Mouse (Mus musculus) granulocyte monocyte progenitor cell, adult 5-6 weeks (primary cell): ENCODE measurements around the gene Slc25a45. TPM values are rescaled to one million over a fixed set of nuclear protein-coding genes. Genes with fewer than 3 reads are reported as not detected.
A peak's percentile ranks its signal among the peaks of the same experiment; 100 is the strongest.

Experiments
- ATAC-seq: replicated peaks from 2 replicates; pipeline ENCODE4 v1.8.0; 2016; ENCODE audit warnings: mild to moderate bottlenecking, moderate TSS enrichment, inconsistent platforms; ENCODE audit not compliant: poor library complexity, severe bottlenecking
- total RNA-seq, 2 experiments: library from RNA; stranded (forward) in 1 of 2; stranded (reverse) in 1 of 2; fragments of 200-712, 200-1000 nt in 1 of 2; fragments of >200 nt in 1 of 2; fragmentation: Nextera tagmentation in 1 of 2; gene quantifications; 2 replicates each; pipeline ENCODE4 v1.2.3; 2014 to 2017

Gene Slc25a45
- total RNA-seq (2014; fragmentation: Nextera tagmentation), result 38.2 and 44.5 TPM in 2 replicates
- 35.5 and 35.6 TPM in 2 replicates for total RNA-seq (2017)

DNA sequence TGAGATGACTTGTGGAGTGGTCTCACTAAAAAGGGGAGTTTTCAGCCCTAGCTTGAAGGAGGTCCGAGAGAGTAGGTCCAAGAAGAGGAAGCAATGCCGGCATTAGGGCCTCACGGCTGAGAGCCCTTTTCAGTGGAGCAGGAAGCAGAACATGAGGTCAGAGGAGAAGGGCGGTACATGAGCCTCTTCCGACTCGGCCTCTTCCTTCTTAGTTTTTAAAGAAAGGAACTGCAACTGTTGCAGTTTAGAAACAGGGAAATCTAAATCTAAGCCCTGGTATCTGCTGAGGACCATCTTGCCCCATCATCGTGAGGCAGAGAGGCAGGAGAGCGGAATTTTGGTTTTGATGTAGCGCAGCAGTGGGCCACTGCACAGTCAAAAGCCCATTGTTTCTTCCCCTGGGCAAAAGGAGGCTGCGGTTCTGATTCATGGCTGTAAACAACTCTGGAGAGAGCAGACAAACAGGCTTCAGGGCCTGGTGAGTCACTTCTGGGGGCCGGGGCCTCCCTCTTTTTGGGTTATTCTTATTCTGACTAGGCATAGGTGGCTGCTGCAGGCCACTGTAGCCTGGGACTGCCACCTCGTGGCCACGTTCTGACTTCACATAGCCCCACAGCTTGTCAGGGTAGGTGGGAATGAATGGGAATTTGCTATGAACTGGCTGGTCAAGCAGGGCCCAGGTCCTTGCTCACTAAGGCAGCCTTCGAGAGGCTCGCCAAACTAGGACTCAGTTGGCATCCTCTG lies at the start of gene Slc25a45:
Gene Slc25a45, plus strand, starts transcription at position 191 of the 744 bp plus-strand sequence.
- ATAC-seq, result peak; percentile 60

- no peak for ATAC-seq
These were observed 49.5 kb upstream of the Slc25a45 start for GRCm38 (mm10) chr19:5828155-5828554.

DNA sequence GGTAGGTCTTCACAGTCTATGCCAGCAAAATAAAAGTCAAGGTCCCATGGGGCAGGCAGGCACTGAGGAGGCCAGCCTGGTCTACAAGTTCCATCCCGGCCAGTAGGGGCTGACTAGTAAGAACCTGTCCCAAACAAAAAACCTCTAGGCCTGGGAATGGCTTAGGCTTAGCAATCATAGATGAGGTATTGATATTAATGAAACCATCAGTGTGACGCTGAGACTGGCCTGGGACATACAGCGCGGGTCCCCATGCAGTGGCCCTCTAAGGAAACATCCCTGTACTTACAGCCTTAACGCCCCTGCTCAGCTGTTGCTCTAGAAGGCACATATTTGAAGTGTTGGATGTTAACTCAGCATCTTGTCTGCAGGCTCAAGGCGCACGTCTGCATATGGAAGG lies 48.7 kb upstream of the Slc25a45 start:
- ATAC-seq, result no peak

DNA sequence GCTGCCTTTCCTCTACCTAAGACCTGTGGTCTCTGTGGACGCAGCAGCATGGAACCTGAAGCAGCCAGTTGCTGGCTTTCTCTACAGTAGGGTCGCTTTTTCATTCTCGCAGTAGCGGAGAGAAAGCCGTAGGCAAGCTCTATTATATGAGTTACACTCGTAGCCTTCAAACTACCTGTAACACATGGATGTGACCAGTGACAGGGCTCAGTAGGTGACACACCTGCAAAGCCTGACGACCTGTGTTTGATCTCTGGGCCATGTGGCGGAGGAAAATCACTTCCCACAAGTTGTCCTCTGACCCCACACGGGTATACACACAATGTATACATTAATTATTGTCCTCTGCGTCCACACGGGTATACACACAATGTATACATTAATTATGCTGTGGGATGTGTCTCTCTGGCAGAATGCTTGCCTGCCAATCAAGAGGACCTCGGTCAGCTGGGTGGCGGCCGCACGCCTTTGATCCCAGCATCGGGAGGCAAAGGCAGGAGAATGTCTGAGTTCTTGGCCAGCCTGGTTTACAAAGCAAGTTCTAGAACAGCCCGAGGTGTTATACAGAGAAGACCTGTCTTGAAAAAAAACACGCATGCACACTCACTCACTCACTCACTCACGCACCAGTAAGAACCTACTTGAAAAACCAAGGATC lies 47.5 kb upstream of the Slc25a45 start:
- no peak for ATAC-seq

- no peak for ATAC-seq
These were observed 46.8 kb upstream of the Slc25a45 start for GRCm38 (mm10) chr19:5830776-5831175.

- ATAC-seq, result no peak
These were observed 46.2 kb upstream of the Slc25a45 start for GRCm38 (mm10) chr19:5831224-5831957.

DNA sequence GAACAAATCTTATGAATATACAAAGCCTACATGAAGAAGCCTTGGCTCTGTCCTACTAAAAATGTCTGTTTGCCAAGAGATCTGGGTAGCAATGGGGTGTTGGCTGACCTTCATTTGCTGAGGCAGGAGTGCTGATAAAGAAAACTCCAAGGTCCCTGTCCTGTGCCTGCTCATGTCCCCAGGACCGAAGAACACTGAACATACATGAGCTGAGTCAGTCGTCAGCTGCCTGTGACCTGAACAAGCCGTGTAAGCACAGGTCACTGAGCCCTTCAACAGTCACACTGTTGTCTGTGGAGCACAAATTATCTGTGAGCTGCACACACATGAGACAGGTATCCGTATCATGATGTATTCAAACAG lies 45.7 kb upstream of the Slc25a45 start:
- no peak for ATAC-seq

DNA sequence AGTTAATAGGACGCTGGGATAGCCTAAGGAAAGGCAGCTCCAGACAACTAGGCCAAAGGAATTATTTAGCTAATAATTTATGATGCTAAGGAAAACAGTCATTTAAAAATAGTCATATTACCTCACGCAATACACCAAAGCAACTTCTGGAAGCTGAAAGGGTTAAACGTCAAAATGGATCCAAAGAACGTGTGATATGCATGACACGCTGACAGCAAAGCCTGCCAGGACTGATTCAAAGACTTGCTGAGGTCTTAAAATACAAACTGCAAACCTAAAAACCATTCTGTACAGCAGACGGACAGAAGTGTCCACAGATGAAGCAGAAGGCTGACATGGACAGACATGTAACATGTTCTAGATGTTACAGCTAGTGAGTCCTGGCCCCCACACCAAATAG lies 45.3 kb upstream of the Slc25a45 start:
- no peak for ATAC-seq

GRCm38 (mm10) chr19:5833287-5834100 lies 44.1 kb upstream of the Slc25a45 start:
- ATAC-seq, result no peak

DNA sequence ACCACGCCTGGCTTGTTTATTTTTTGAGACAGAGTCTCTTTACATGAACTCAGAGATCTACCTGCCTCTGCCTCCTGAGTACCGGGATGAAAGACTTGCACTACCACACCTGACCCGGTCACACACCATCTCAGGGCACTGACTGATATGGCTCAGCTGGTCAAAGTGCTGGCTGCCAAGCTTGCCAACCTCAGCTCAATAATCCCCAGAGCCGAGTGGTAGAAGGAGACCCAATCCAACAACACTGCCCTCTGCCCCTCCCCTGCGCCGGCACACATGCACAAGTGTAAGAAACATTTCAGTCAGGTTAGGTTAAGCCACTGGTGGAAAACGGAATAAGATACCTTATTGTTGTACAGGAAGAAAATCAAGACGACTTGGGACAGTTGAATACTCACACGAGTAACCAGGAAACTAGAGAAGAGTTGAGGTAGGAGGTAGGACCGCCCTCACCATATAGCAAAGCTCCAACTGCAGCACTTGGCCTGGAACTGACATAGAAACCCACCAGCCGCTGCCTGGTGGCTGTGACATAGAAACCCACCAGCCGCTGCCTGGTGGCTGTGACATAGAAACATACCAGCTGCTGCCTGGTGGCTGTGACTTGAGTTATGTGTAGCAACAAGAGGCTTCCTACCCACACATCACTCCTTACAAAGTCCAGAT lies 43.2 kb upstream of the Slc25a45 start:
- ATAC-seq, result no peak

DNA sequence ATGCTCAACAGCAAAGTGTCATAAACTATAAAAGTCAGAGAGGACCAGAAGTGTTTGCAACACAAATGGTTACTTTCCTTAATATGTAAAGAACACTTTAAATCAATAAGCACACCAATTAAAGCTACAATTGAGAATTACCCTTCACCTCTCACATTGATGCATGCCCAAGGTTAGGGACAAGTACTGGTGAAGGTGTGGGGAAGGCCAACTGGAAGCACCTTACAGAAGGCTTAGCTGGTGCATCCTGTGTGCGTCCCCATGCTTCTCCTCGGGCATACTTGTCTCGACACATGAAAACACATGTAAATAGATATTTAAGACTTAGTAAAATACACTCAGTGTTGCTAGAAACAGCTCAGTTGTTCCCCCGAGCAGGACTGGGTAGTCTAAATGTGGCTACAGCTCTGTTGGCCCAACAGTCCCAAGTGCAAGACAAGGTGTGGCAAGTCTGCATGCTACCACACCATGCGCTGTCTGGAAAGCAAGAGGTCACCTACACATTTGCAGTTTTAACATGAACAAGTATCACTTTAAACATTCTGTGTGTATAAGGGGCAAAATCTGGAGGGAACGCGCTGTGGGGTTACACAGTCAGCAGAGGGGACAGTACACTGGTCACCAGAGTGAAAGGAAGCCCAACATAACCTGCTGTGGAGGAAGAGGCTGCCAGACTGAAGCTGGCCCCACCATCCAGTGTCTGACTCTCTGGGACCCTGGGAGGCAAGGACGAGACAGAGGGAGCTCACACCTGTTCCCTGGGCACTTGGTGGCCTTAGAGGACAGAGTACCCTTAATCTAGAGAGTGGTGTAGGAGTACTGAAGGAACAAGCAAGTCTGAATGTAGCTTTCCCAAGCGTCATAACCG lies 42.3 kb upstream of the Slc25a45 start:
- ATAC-seq, result no peak

DNA sequence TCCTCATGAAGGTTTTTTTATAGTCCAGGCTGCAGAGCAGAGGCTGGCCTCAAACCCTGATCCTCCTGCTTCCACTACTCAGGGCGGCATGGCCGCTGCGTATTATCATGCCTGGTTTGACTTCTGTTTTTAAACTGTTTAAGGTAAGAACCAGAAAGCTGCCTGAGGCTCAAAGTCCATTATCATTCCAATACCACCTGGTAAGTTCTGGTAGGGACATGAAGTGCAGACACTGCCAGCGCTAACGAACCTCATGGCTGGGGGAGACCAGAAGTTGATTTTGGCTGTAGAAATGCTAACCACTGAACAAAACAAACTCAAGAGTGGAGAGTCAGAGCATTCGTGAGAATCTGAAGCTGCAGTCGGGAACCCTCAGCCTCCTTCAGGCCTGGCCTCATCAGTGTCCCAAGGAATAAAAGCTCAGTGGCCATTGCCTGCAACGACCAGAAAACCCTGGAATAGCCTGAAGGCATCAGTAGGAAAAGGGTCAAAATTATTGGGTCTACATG lies 41.6 kb upstream of the Slc25a45 start:
- no peak for ATAC-seq

- no peak for ATAC-seq
These were observed 40.6 kb upstream of the Slc25a45 start for GRCm38 (mm10) chr19:5836941-5837572.

- no peak for ATAC-seq
These were observed 40.0 kb upstream of the Slc25a45 start for GRCm38 (mm10) chr19:5837606-5838005.

- ATAC-seq, result no peak
These were observed 39.3 kb upstream of the Slc25a45 start for GRCm38 (mm10) chr19:5838136-5838891.

- ATAC-seq, result no peak
These were observed 38.8 kb upstream of the Slc25a45 start for GRCm38 (mm10) chr19:5838892-5839165.

DNA sequence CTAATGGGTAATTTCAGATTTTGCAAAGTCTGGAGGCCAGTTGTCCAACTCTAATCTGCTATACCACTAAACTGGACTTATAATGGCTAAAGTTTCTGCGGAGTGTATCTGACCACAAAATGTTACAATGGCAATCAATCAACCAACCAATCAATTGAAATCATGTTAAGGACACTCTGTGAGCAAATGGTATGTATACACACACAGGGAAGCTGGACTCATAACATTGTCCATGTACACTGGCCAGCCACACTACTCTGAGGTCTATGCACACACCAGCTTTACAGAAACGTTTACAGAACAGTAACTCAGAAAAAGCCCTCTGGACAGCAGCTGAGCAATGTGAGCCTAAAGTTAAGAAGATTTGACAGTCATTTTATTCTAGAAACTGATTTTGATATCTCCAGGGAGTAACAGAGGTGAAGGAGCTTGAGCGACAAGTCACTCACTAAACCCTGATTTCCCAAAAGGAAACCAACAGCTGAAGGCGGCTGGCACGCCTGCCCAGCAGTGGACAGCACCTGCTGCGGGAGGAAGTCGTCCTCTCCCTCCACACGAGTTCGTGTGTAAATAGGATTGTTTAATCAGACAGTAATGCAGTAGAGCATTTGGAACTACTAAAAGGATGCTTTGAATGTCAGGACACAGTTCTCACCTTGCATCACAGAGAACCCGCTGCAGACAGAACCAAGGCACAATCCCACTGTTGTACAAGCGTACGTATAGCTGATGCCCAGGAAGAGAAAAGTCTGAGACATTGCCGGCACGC lies 38.1 kb upstream of the Slc25a45 start:
- no peak for ATAC-seq
